Mouse (Mus musculus): ENCODE measurements around the gene Spic. TPM values are rescaled to one million over a fixed set of nuclear protein-coding genes. Genes with fewer than 3 reads are reported as not detected.

The Spic gene
- polyA plus RNA-seq (2017; shearing (Covaris generic)) = 0.54 TPM

GRCm38 (mm10) chr10:88684925-88685324, at the start of gene Spic:
TSS of gene Spic (minus strand) at chr10:88685015.

GRCm38 (mm10) chr10:88730571-88731495, 46.0 kb upstream of the Spic start, which contains the start of gene Arl1:
TSS of gene Arl1 (plus strand) at chr10:88730858.

Other genes with a start within 250 kb of the Spic start
- not detected for gene Sycp3, start 225.4 kb downstream of the Spic start, polyA plus RNA-seq (2017; shearing (Covaris generic))
- 34.1 TPM for gene Chpt1, start 180.9 kb downstream of the Spic start, polyA plus RNA-seq (2017; shearing (Covaris generic))
- not detected for gene Mybpc1, start 79.9 kb downstream of the Spic start, polyA plus RNA-seq (2017; shearing (Covaris generic))
- 78.3 TPM for gene Arl1, start 45.8 kb upstream of the Spic start, polyA plus RNA-seq (2017; shearing (Covaris generic))
- 17.7 TPM for gene Utp20, start 141.8 kb upstream of the Spic start, polyA plus RNA-seq (2017; shearing (Covaris generic))
- gene Slc5a8, start 201.0 kb upstream of the Spic start, polyA plus RNA-seq (2017; shearing (Covaris generic)) = 0.07 TPM